Mouse (Mus musculus) intestine, embryonic 15.5 days (tissue): Measurements from ENCODE around the gene Olfr986. TPM values are rescaled to one million over a fixed set of nuclear protein-coding genes. Genes with fewer than 3 reads are reported as not detected.

Experiments
- ATAC-seq: fragments of 200-750 bp; cut with Nextera tagmentation; 2 replicates; pipeline ENCODE4 v1.8.0; 2017; ENCODE audit warnings: moderate TSS enrichment, moderate library complexity
- H3K27ac ChIP-seq: fragments of 300-500 bp; sonication (generic); 2 replicates; pipeline ENCODE4 v1.5.1; 2015; ENCODE audit warnings: mild to moderate bottlenecking, inconsistent platforms
- H3K27me3 ChIP-seq: fragments of 300-500 bp; sonication (generic); replicated peaks from 2 replicates; pipeline ENCODE4 v1.6.1; 2015; ENCODE audit warnings: inconsistent platforms
- H3K36me3 ChIP-seq: fragments of 300-500 bp; sonication (generic); 2 replicates; pipeline ENCODE4 v1.6.1; 2015; ENCODE audit warnings: inconsistent platforms
- H3K4me1 ChIP-seq: fragments of 300-500 bp; sonication (generic); replicated peaks from 2 replicates; pipeline ENCODE4 v1.6.1; 2015; ENCODE audit warnings: inconsistent platforms
- H3K4me2 ChIP-seq: fragments of 300-500 bp; sonication (generic); replicated peaks from 2 replicates; pipeline ENCODE4 v1.6.1; 2015; ENCODE audit warnings: mild to moderate bottlenecking, inconsistent platforms
- H3K4me3 ChIP-seq: fragments of 300-500 bp; sonication (generic); replicated peaks from 2 replicates; pipeline ENCODE4 v1.5.1; 2015; ENCODE audit warnings: inconsistent platforms
- H3K9ac ChIP-seq: fragments of 300-500 bp; sonication (generic); 2 replicates; pipeline ENCODE4 v1.6.1; 2015; ENCODE audit warnings: inconsistent platforms
- H3K9me3 ChIP-seq: fragments of 300-500 bp; sonication (generic); 2 replicates; pipeline ENCODE4 v1.6.1; 2016; ENCODE audit warnings: inconsistent platforms
- WGBS: fragments of 180-500 bp; shearing (Covaris S2); methylation state at CpG from one replicate; pipeline ENCODE4 v1.1.7; 2015; 5-methylcytosine and 5-hydroxymethylcytosine counted together
- polyA plus RNA-seq: library from polyadenylated mRNA; unstranded; fragments of >200 nt; fragmentation: Nextera tagmentation; extraction: Ambion mirVana; gene quantifications from 2 replicates; pipeline ENCODE4 v1.2.1, GENCODE M21; 2015

Gene Olfr986
- polyA plus RNA-seq, 1 experiment from 2014 or later: not detected

DNA sequence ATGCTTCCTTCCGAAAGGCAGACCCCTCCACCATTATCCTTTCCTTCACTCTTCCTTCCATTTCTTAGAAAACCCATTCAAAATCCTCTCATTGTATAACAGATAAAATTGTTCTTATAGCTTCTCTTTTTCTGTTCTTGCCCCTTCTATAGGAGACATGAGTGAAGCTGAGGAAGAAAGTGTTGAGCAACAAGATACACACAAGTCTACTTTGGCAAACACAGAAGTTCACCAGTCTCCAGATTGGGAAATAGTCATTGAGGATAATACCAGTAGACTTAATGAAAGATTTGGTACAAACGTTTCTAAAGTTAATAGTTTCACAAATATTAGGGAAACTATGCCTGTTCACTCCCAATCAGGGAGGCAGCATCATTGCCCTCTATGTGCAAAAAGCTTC is 30.0 kb downstream of the Olfr986 start:
- no peak overlapping the region for H3K27ac ChIP-seq
- H3K36me3 ChIP-seq: peaks cover 22% of the 10 kb centered on the region
- no peak overlapping the region for H3K9ac ChIP-seq
- H3K4me1 ChIP-seq: no peaks in the 10 kb centered on the region
- ATAC-seq: no peak
- 93% methylated on average over 2 of the region's 2 CpGs for WGBS
- H3K27me3 ChIP-seq: no peaks in the 10 kb centered on the region
- no peak overlapping the region for H3K4me2 ChIP-seq
- no peak overlapping the region for H3K4me3 ChIP-seq
- no peaks in the 10 kb centered on the region for H3K9me3 ChIP-seq

GRCm38 (mm10) chr9:40214058-40214457 is 33.3 kb downstream of the Olfr986 start:
- ATAC-seq: no peak
- Histone ChIP-seq H3K4me1 (no peaks in the 10 kb centered on the region), H3K4me3 (no peak overlapping the region), H3K27ac (no peak overlapping the region), H3K27me3 (no peaks in the 10 kb centered on the region), H3K4me2 (no peak overlapping the region), H3K36me3 (peaks cover 17% of the 10 kb centered on the region), H3K9ac (no peak overlapping the region), H3K9me3 (no peaks in the 10 kb centered on the region)
- 96% methylated on average over 5 of the region's 5 CpGs for WGBS

DNA sequence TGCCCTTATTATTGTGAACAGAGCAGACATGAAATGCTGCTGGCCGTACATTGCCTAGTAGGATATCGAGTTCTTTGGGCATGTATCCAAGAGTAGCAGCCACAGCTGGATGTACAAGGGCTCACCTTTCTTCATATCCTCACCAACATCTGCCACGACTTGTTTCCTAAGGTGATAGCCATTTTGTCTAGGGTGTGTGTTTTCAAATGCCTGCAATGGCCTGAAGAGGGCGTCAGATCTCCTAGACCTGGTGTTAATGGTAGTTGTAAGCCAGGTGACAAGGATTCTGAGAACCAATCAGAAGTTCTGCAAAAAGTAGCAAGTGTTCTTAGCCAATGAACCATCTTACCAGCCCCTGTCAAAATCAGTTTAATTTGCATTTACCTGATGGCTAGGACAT is 35.9 kb downstream of the Olfr986 start:
- Histone ChIP-seq H3K27me3 (no peaks in the 10 kb centered on the region), H3K9ac (no peak overlapping the region), H3K4me1 (no peaks in the 10 kb centered on the region), H3K36me3 (peaks cover 5% of the 10 kb centered on the region; the same call in 1 of the 2 replicates), H3K4me2 (no peak overlapping the region), H3K9me3 (no peaks in the 10 kb centered on the region), H3K4me3 (no peak overlapping the region), H3K27ac (no peak overlapping the region)
- 79% methylated on average over 4 of the region's 4 CpGs for WGBS
- no peak for ATAC-seq

DNA sequence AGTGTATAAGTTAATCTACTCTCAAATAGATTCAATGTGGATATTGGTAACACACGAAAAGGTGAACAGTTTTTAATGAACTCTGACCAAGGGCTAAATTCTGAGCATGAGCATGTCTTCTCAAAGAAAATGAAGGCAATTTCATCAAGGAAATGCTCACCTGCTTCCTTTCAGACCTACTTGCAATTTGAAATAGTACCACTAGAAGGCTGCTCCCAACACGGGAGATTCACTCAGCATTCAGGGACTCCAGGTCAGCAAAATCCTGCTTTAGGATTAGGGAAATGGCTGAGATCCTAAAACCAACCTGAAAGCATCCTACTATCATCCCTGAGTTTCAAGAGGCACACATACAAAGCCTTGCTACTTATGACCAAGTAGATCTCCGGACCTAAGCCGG is 43.6 kb downstream of the Olfr986 start:
- Histone ChIP-seq H3K9me3 (no peaks in the 10 kb centered on the region), H3K9ac (no peak overlapping the region), H3K4me1 (no peaks in the 10 kb centered on the region), H3K4me3 (no peak overlapping the region), H3K36me3 (no peaks in the 10 kb centered on the region), H3K27me3 (no peaks in the 10 kb centered on the region), H3K27ac (no peak overlapping the region), H3K4me2 (no peak overlapping the region)
- no peak for ATAC-seq
- WGBS: 67% methylated on average over 4 of the region's 4 CpGs

GRCm38 (mm10) chr9:40227874-40228789 is 47.4 kb downstream of the Olfr986 start:
- Histone ChIP-seq H3K27ac (no peak overlapping the region), H3K4me2 (no peak overlapping the region), H3K4me1 (no peaks in the 10 kb centered on the region), H3K36me3 (no peaks in the 10 kb centered on the region), H3K4me3 (no peak overlapping the region), H3K9ac (no peak overlapping the region), H3K27me3 (no peaks in the 10 kb centered on the region), H3K9me3 (no peaks in the 10 kb centered on the region)
- 73% methylated on average over 10 of the region's 10 CpGs for WGBS
- ATAC-seq: peak; percentile 82

GRCm38 (mm10) chr9:40228804-40229331 is 48.1 kb downstream of the Olfr986 start:
- WGBS: 67% methylated on average over 6 of the region's 6 CpGs
- no peaks in the 10 kb centered on the region for H3K36me3 ChIP-seq
- H3K9ac ChIP-seq: no peak overlapping the region
- H3K9me3 ChIP-seq: no peaks in the 10 kb centered on the region
- ATAC-seq: no peak
- no peak overlapping the region for H3K27ac ChIP-seq
- H3K4me2 ChIP-seq: no peak overlapping the region
- H3K4me1 ChIP-seq: no peaks in the 10 kb centered on the region
- H3K27me3 ChIP-seq: no peaks in the 10 kb centered on the region
- H3K4me3 ChIP-seq: no peak overlapping the region

GRCm38 (mm10) chr9:40229479-40229878 is 48.8 kb downstream of the Olfr986 start:
- no peaks in the 10 kb centered on the region for H3K36me3 ChIP-seq
- 68% methylated on average over 5 of the region's 5 CpGs for WGBS
- ATAC-seq: no peak

DNA sequence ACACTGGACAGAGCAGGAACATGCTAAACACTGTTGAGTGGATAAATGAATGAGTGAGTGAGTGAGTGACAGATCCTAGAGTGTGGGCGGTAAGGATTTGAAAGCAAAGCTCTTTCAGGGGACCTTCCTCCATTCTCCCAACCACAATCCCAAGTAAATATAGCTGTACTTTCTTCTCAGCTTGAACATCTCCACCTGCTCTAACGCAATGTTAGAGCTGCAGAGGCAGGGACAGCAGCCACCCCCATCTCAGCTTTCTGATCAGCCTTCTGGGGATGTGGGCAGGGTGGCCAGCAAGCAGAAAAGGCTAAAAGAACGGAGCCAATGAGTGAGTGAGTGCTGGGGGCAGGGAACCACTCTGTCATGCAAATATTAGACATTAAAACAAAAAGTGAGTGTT is 50.3 kb downstream of the Olfr986 start:
- no peak overlapping the region for H3K27ac ChIP-seq
- ATAC-seq: no peak
- H3K4me2 ChIP-seq: no peak overlapping the region
- H3K4me1 ChIP-seq: no peaks in the 10 kb centered on the region
- H3K9ac ChIP-seq: no peak overlapping the region
- WGBS: 84% methylated on average over 3 of the region's 3 CpGs
- H3K4me3 ChIP-seq: no peak overlapping the region
- H3K9me3 ChIP-seq: no peaks in the 10 kb centered on the region
- H3K36me3 ChIP-seq: no peaks in the 10 kb centered on the region
- no peaks in the 10 kb centered on the region for H3K27me3 ChIP-seq

More at GRCm38 (mm10) chr9:40229479-40229878, 48.8 kb downstream of the Olfr986 start:
- Histone ChIP-seq H3K9me3 (no peaks in the 10 kb centered on the region), H3K4me1 (no peaks in the 10 kb centered on the region), H3K4me3 (no peak overlapping the region), H3K4me2 (no peak overlapping the region), H3K9ac (no peak overlapping the region), H3K27me3 (no peaks in the 10 kb centered on the region), H3K27ac (no peak overlapping the region)

DNA sequence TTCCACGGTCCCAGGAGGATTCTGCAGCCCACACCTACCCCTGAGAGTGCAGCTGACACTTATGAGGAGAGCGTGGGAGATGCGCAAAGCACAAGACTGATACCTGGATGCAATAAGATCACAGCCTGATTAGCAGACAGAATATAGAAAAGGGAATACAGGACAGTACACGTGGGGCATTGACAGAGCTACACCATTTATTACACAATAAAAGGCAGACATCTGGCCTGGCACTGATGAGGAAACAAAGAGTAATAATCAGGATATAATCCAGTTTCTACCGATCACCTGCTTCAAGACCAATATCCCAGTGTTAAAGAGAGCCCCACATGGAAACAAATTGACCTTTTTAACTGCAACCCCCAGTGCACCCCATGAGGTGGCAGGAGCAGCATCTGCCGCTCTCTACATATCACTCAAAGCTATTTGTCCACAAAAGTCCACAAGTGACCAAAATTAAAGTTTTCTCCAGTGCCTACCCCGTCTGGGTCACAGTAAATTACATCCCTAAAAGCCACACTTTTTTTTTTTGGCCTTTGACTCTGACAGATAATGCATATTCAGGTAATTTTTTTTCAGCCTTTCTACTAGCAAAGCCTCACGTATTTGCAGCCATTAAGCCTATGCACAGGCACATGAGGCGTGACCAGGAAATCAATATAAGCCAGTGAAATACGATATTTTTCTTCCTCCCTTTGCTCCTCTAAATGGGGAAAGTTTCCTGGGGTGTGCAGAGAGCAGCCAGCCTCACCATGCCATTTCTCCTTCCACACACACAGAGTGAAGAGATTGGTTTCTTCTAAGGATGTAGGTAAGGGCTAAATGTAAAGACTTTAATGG is 53.7 kb downstream of the Olfr986 start:
- Histone ChIP-seq H3K27me3 (no peaks in the 10 kb centered on the region), H3K4me2 (no peak overlapping the region), H3K27ac (no peak overlapping the region), H3K9me3 (no peaks in the 10 kb centered on the region), H3K4me3 (no peak overlapping the region), H3K9ac (no peak overlapping the region), H3K36me3 (no peaks in the 10 kb centered on the region), H3K4me1 (no peaks in the 10 kb centered on the region)
- ATAC-seq: peak; percentile 56; the same call in 1 of the 2 replicates
- 56% methylated on average over 10 of the region's 10 CpGs for WGBS

DNA sequence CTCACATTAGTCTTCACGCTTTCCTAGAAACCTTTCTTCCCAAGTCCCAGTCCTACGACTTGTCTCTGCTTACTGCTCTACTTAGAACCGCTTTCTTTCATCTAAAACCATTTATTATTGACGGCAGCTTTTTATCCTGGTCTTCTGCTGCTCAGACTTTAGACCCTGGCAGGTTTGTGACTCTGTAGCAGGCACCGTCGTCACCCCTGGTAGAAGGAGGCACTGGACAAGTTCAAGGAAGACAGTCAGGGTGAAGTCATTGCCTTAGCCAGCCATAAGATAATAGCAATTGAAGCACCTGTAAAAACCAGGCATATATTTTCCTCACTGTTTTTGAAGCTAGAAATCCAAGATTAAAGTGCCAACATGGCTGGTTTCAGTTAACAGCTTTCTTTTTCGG is 54.5 kb downstream of the Olfr986 start:
- Histone ChIP-seq H3K4me2 (no peak overlapping the region), H3K27ac (no peak overlapping the region), H3K9ac (no peak overlapping the region), H3K27me3 (no peaks in the 10 kb centered on the region; the same call in 1 of the 2 replicates), H3K36me3 (no peaks in the 10 kb centered on the region), H3K4me1 (no peaks in the 10 kb centered on the region), H3K4me3 (no peak overlapping the region), H3K9me3 (no peaks in the 10 kb centered on the region)
- peak; percentile 59; the same call in 1 of the 2 replicates for ATAC-seq
- 81% methylated on average over 7 of the region's 7 CpGs for WGBS
